Mouse (Mus musculus): ENCODE results near the gene Gucd1. TPM values are rescaled to one million over a fixed set of nuclear protein-coding genes. Genes with fewer than 3 reads are reported as not detected.
A peak's percentile ranks its signal among the peaks of the same experiment; 100 is the strongest.
"Not testable (repeated sequence)": the region's sequence is repeated elsewhere in the genome, so short reads cannot be mapped to it uniquely, and the experiment has no call there.

The Gucd1 gene
- total and polyA plus RNA-seq, 3 experiments, result 16.8 to 19.0 (median 18.0) TPM

GRCm38 (mm10) chr10:75411343-75412113 lies 106.2 kb downstream of the Gucd1 start:
- dilution Hi-C loops (cut with MboI; ENCODE audit: extremely low pct_ligation_motif_present, extremely low pct_unique_long_range_greater_than_20kb, low sequenced_read_pairs); H3K27ac ChIP-seq (ENCODE audit: insufficient read depth, low read depth); H3K4me3 ChIP-seq (replicated peaks in 1 of 3; ENCODE audit: low read depth in 2 of 3, low read length in 2 of 3, poor library complexity in 1 of 3); H3K79me2 ChIP-seq (replicated peaks; ENCODE audit: control insufficient read depth, extremely low read depth, insufficient read depth, poor library complexity, severe bottlenecking); H3K9ac ChIP-seq (ENCODE audit: insufficient read depth, low read depth); H3K36me3 ChIP-seq (replicated peaks in 1 of 2; ENCODE audit: control insufficient read depth in 1 of 2, insufficient read depth in 1 of 2, low read length in 1 of 2); H3K9me3 ChIP-seq (replicated peaks; ENCODE audit: low read length); H3K27me3 ChIP-seq (replicated peaks); in situ Hi-C loops (cut with MboI; ENCODE audit: low pct_ligation_motif_present, low pct_unique_long_range_greater_than_20kb, low sequenced_read_pairs); H3K4me2 ChIP-seq (ENCODE audit: insufficient read depth, low read depth, poor library complexity, severe bottlenecking): not testable (repeated sequence)
- peak; percentile 37; the same call in 1 of the 2 replicates for TF ChIP-seq ETS1 (conservative IDR thresholded peaks at IDR 0.05; ENCODE audit: low read depth, low read length)
- TF ChIP-seq BHLHE40 (IDR thresholded peaks at IDR 0.05; ENCODE audit: low read depth, low read length), result peak; percentile 12; the same call in 1 of the 2 replicates
- TF ChIP-seq EP300 (IDR thresholded peaks at IDR 0.05; ENCODE audit: low read length), result peak; percentile 68; the same call in 1 of the 2 replicates
- TF ChIP-seq MEF2A (IDR thresholded peaks at IDR 0.05; ENCODE audit: borderline replicate concordance, low read depth, low read length), result 0 out of 2 replicates have a peak, but pooled peaks have one; percentile 45
- TF ChIP-seq IRF4 (IDR thresholded peaks at IDR 0.05; ENCODE audit: low read depth, low read length), result peak; percentile 59; the same call in 1 of the 2 replicates
- H3K4me1 ChIP-seq (ENCODE audit: control insufficient read depth in 1 of 2, insufficient read depth in 2 of 2), result peaks cover 4 to 21% of the 10 kb centered on the region in 2 experiments
- peak; percentile 65 for DNase-seq (ENCODE audit: extremely low read depth)

GRCm38 (mm10) chr10:75407741-75408140 lies 110.0 kb downstream of the Gucd1 start:
- in situ Hi-C loops (cut with MboI; ENCODE audit: low pct_ligation_motif_present, low pct_unique_long_range_greater_than_20kb, low sequenced_read_pairs), result no loop called here
- Histone ChIP-seq H3K9me3 (replicated peaks; ENCODE audit: low read length) (no peaks in the 10 kb centered on the region), H3K4me3 (replicated peaks in 1 of 3; ENCODE audit: low read depth in 2 of 3, low read length in 2 of 3, poor library complexity in 1 of 3) (no peak overlapping the region), H3K27ac (ENCODE audit: insufficient read depth, low read depth) (no peak overlapping the region), H3K27me3 (replicated peaks) (no peaks in the 10 kb centered on the region), H3K4me2 (ENCODE audit: insufficient read depth, low read depth, poor library complexity, severe bottlenecking) (no peak overlapping the region), H3K9ac (ENCODE audit: insufficient read depth, low read depth) (no peak overlapping the region), H3K36me3 (replicated peaks in 1 of 2; ENCODE audit: control insufficient read depth in 1 of 2, insufficient read depth in 1 of 2, low read length in 1 of 2) (no peaks in the 10 kb centered on the region), H3K4me1 (ENCODE audit: control insufficient read depth in 1 of 2, insufficient read depth in 2 of 2) (peaks cover 0 to 14% of the 10 kb centered on the region in 2 experiments; a peak in 2 of 4 replicates), H3K79me2 (replicated peaks; ENCODE audit: control insufficient read depth, extremely low read depth, insufficient read depth, poor library complexity, severe bottlenecking) (no peaks in the 10 kb centered on the region)
- DNase-seq (ENCODE audit: extremely low read depth), result no peak
- no peak for TF ChIP-seq MAFK (IDR thresholded peaks at IDR 0.05; ENCODE audit: insufficient replicate concordance, low read length)
- TF ChIP-seq CHD1 (IDR thresholded peaks at IDR 0.05; ENCODE audit: low read depth, low read length), result no peak
- TF ChIP-seq ZNF384 (IDR thresholded peaks at IDR 0.05; ENCODE audit: low read depth, low read length), result no peak
- dilution Hi-C loops (cut with MboI; ENCODE audit: extremely low pct_ligation_motif_present, extremely low pct_unique_long_range_greater_than_20kb, low sequenced_read_pairs), result no loop called here

GRCm38 (mm10) chr10:75406755-75407154 lies 111.0 kb downstream of the Gucd1 start:
- no peak overlapping the region for H3K4me2 ChIP-seq (ENCODE audit: insufficient read depth, low read depth, poor library complexity, severe bottlenecking)
- in situ Hi-C loops (cut with MboI; ENCODE audit: low pct_ligation_motif_present, low pct_unique_long_range_greater_than_20kb, low sequenced_read_pairs), result no loop called here

More at GRCm38 (mm10) chr10:75406755-75407154, 111.0 kb downstream of the Gucd1 start:
- Histone ChIP-seq H3K4me3 (replicated peaks in 1 of 3; ENCODE audit: low read depth in 2 of 3, low read length in 2 of 3, poor library complexity in 1 of 3) (no peak overlapping the region), H3K27ac (ENCODE audit: insufficient read depth, low read depth) (no peak overlapping the region), H3K36me3 (replicated peaks in 1 of 2; ENCODE audit: control insufficient read depth in 1 of 2, insufficient read depth in 1 of 2, low read length in 1 of 2) (no peaks in the 10 kb centered on the region), H3K9ac (ENCODE audit: insufficient read depth, low read depth) (no peak overlapping the region), H3K9me3 (replicated peaks; ENCODE audit: low read length) (no peaks in the 10 kb centered on the region), H3K27me3 (replicated peaks) (no peaks in the 10 kb centered on the region), H3K4me1 (ENCODE audit: control insufficient read depth in 1 of 2, insufficient read depth in 2 of 2) (peaks cover 0 to 6% of the 10 kb centered on the region in 2 experiments; a peak in 2 of 4 replicates), H3K79me2 (replicated peaks; ENCODE audit: control insufficient read depth, extremely low read depth, insufficient read depth, poor library complexity, severe bottlenecking) (no peaks in the 10 kb centered on the region)
- DNase-seq (ENCODE audit: extremely low read depth), result no peak
- TF ChIP-seq NELFE (IDR thresholded peaks at IDR 0.05; ENCODE audit: low read depth, low read length) (no peak), USF1 (IDR thresholded peaks at IDR 0.05; ENCODE audit: low read depth, low read length) (no peak), GABPA (IDR thresholded peaks at IDR 0.05; ENCODE audit: insufficient replicate concordance, low read depth, low read length) (no peak), MEF2A (IDR thresholded peaks at IDR 0.05; ENCODE audit: borderline replicate concordance, low read depth, low read length) (no peak), ELF1 (IDR thresholded peaks at IDR 0.05; ENCODE audit: low read depth, low read length) (no peak), JUND (conservative IDR thresholded peaks at IDR 0.05; ENCODE audit: low read depth, low read length) (no peak), RCOR1 (conservative IDR thresholded peaks at IDR 0.05; ENCODE audit: low read depth, low read length) (no peak), MAX (IDR thresholded peaks at IDR 0.05; ENCODE audit: low read length) (no peak), RAD21 (IDR thresholded peaks at IDR 0.05; ENCODE audit: low read depth, low read length) (no peak), IRF4 (IDR thresholded peaks at IDR 0.05; ENCODE audit: low read depth, low read length) (no peak), SIN3A (IDR thresholded peaks at IDR 0.05; ENCODE audit: low read length) (no peak), CHD1 (IDR thresholded peaks at IDR 0.05; ENCODE audit: low read depth, low read length) (no peak), ETS1 (conservative IDR thresholded peaks at IDR 0.05; ENCODE audit: low read depth, low read length) (no peak), TCF12 (IDR thresholded peaks at IDR 0.05; ENCODE audit: low read depth, low read length) (no peak), KAT2A (IDR thresholded peaks at IDR 0.05; ENCODE audit: insufficient replicate concordance, low read length) (no peak), MXI1 (IDR thresholded peaks at IDR 0.05; ENCODE audit: low read depth, low read length) (no peak), E2F4 (IDR thresholded peaks at IDR 0.05; ENCODE audit: insufficient replicate concordance, low read depth, low read length) (no peak), UBTF (IDR thresholded peaks at IDR 0.05; ENCODE audit: low read depth, low read length) (no peak), TBP (conservative IDR thresholded peaks at IDR 0.05; ENCODE audit: low read depth, low read length) (no peak)
- dilution Hi-C loops (cut with MboI; ENCODE audit: extremely low pct_ligation_motif_present, extremely low pct_unique_long_range_greater_than_20kb, low sequenced_read_pairs), result no loop called here

Data from CH12.LX (cell line).